19 mouse cellular contexts compared by ENCODE assay signal in the genomic region with DNA sequence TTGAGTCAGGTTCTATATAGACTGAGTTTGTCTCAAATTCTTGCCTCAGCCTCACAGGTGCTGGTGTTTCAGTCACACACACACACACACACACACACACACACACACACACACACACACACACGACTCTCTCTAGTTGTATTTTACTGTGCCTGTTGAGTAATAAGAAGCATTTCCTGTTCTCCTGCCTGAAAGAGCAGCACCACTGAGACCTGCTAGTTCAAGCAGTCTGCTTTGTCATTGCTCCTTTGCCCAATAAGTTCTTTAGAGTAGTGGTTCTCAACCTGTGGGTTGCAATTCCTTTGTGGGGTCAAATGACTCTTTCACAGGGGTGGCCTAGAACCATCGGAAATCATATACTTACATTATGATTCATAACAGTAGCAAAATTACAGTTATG. TPM values are rescaled to one million over a fixed set of nuclear protein-coding genes. Genes with fewer than 3 reads are reported as not detected.
A peak's percentile ranks its signal among the peaks of the same experiment; 100 is the strongest.
DNase-seq lines count a peak whose midpoint lies in the region; ATAC-seq and TF ChIP-seq lines count a peak whose summit lies in the region.
"Had no signal": no experiment of that assay in that cellular context is flagged by ENCODE, and none has a peak within 500 bp of the region (broad histone marks: within the 10 kb centered on the region; RNA-seq: fewer than 3 reads in every experiment).

No protein-coding gene starts in this region.

- TF ChIP-seq EP300 in stomach, postnatal 0 days (optimal IDR thresholded peaks at IDR 0.05) = no peak

- H3K27ac ChIP-seq in stomach, embryonic 16.5 days (ENCODE audit: low read length) = peak overlapping the region; percentile 39; the same call in 1 of the 2 replicates
- no peak overlapping the region for H3K27ac ChIP-seq in stomach, postnatal 0 days (replicated peaks)
- H3K27ac ChIP-seq in liver, embryonic 15.5 days (replicated peaks) = peak overlapping the region; percentile 66
- H3K27ac ChIP-seq in embryonic facial prominence, embryonic 10.5 days (replicated peaks) = no peak overlapping the region
- H3K27ac ChIP-seq: embryonic facial prominence, embryonic 13.5 days; heart, embryonic 10.5 days; hindbrain, postnatal 0 days; kidney, embryonic 15.5 days; limb, embryonic 15.5 days; macrophage; neural tube, embryonic 13.5 days had no signal

- H3K4me2 ChIP-seq in stomach, embryonic 16.5 days (ENCODE audit: low read depth, low read length) = no peak overlapping the region
- no peak overlapping the region for H3K4me2 ChIP-seq in stomach, postnatal 0 days (replicated peaks; ENCODE audit: low read depth)
- H3K4me2 ChIP-seq in liver, embryonic 15.5 days = peak overlapping the region; percentile 41; the same call in 1 of the 2 replicates
- H3K4me2 ChIP-seq: embryonic facial prominence, embryonic 13.5 days; kidney, embryonic 15.5 days; limb, embryonic 15.5 days; neural tube, embryonic 13.5 days had no signal

- no peak overlapping the region for H3K9ac ChIP-seq in stomach, embryonic 16.5 days (ENCODE audit: low read length)
- H3K9ac ChIP-seq in stomach, postnatal 0 days (ENCODE audit: low read length) = no peak overlapping the region
- no peak overlapping the region for H3K9ac ChIP-seq in liver, embryonic 15.5 days
- H3K9ac ChIP-seq: embryonic facial prominence, embryonic 13.5 days; kidney, embryonic 15.5 days; limb, embryonic 15.5 days; neural tube, embryonic 13.5 days had no signal

- no peaks in the 10 kb centered on the region for H3K36me3 ChIP-seq in stomach, embryonic 16.5 days (ENCODE audit: control insufficient read depth, insufficient read depth, low read length)
- H3K36me3 ChIP-seq in stomach, postnatal 0 days (ENCODE audit: control insufficient read depth, insufficient read depth, low read length) = no peaks in the 10 kb centered on the region
- H3K36me3 ChIP-seq in liver, embryonic 15.5 days (replicated peaks) = 0 out of 2 replicates have a peak, but pooled peaks cover 13% of the 10 kb centered on the region
- H3K36me3 ChIP-seq in splenic B cell, adult 2 months (ENCODE audit: control insufficient read depth, insufficient read depth, low read length, poor library complexity, severe bottlenecking) = no peaks in the 10 kb centered on the region
- peaks cover 16% of the 10 kb centered on the region for H3K36me3 ChIP-seq in embryonic facial prominence, embryonic 10.5 days (replicated peaks)
- H3K36me3 ChIP-seq: embryonic facial prominence, embryonic 13.5 days; heart, embryonic 10.5 days; kidney, embryonic 15.5 days; limb, embryonic 15.5 days; neural tube, embryonic 13.5 days had no signal

- H3K4me1 ChIP-seq in stomach, embryonic 16.5 days (ENCODE audit: control insufficient read depth, insufficient read depth, low read length) = peaks cover 3% of the 10 kb centered on the region
- no peaks in the 10 kb centered on the region for H3K4me1 ChIP-seq in stomach, postnatal 0 days (replicated peaks; ENCODE audit: control insufficient read depth, insufficient read depth)
- H3K4me1 ChIP-seq in liver, embryonic 15.5 days (replicated peaks) = peaks cover 32% of the 10 kb centered on the region
- H3K4me1 ChIP-seq in embryonic facial prominence, embryonic 10.5 days = no peaks in the 10 kb centered on the region
- H3K4me1 ChIP-seq: embryonic facial prominence, embryonic 13.5 days; kidney, embryonic 15.5 days; limb, embryonic 15.5 days; neural tube, embryonic 13.5 days had no signal

- no peak overlapping the region for H3K4me3 ChIP-seq in stomach, embryonic 16.5 days (replicated peaks; ENCODE audit: low read length)
- no peak overlapping the region for H3K4me3 ChIP-seq in stomach, postnatal 0 days (ENCODE audit: low read depth, low read length)
- no peak overlapping the region for H3K4me3 ChIP-seq in liver, embryonic 15.5 days (replicated peaks)
- H3K4me3 ChIP-seq in embryonic facial prominence, embryonic 10.5 days = no peak overlapping the region
- H3K4me3 ChIP-seq: embryonic facial prominence, embryonic 13.5 days; heart, embryonic 10.5 days; kidney, embryonic 15.5 days; limb, embryonic 15.5 days; neural tube, embryonic 13.5 days had no signal

- no peaks in the 10 kb centered on the region for H3K9me3 ChIP-seq in stomach, embryonic 16.5 days (replicated peaks; ENCODE audit: control insufficient read depth, low read length)
- no peaks in the 10 kb centered on the region for H3K9me3 ChIP-seq in stomach, postnatal 0 days (ENCODE audit: control insufficient read depth, low read length)
- H3K9me3 ChIP-seq in liver, embryonic 15.5 days (replicated peaks) = no peaks in the 10 kb centered on the region
- no peaks in the 10 kb centered on the region for H3K9me3 ChIP-seq in embryonic facial prominence, embryonic 10.5 days
- H3K9me3 ChIP-seq: embryonic facial prominence, embryonic 13.5 days; heart, embryonic 10.5 days; kidney, embryonic 15.5 days; limb, embryonic 15.5 days; neural tube, embryonic 13.5 days had no signal

- DNase-seq in stomach, postnatal 0 days (ENCODE audit: low spot score) = no peak
- peak; percentile 9 for DNase-seq in splenic B cell, adult 2 months (ENCODE audit: low read depth, low spot score)
- no peak for DNase-seq in embryonic facial prominence, embryonic 10.5 days (ENCODE audit: low spot score)
- DNase-seq in cerebellum, adult 11-12 months = no peak
- DNase-seq: cerebellum, postnatal 36 days; heart, postnatal 36 days; thymus, postnatal 14 days had no signal

- TF ChIP-seq CTCF in stomach, postnatal 0 days (IDR thresholded peaks at IDR 0.05; ENCODE audit: low read depth) = no peak

- no peaks in the 10 kb centered on the region for H3K27me3 ChIP-seq in stomach, embryonic 16.5 days (ENCODE audit: control insufficient read depth, insufficient read depth, low read length)
- H3K27me3 ChIP-seq in stomach, postnatal 0 days (ENCODE audit: control insufficient read depth, insufficient read depth, low read length) = no peaks in the 10 kb centered on the region
- H3K27me3 ChIP-seq in liver, embryonic 15.5 days = no peaks in the 10 kb centered on the region
- no peaks in the 10 kb centered on the region for H3K27me3 ChIP-seq in splenic B cell, adult 2 months (ENCODE audit: control insufficient read depth, insufficient read depth, low read length, poor library complexity, severe bottlenecking)
- no peaks in the 10 kb centered on the region for H3K27me3 ChIP-seq in embryonic facial prominence, embryonic 10.5 days (replicated peaks; ENCODE audit: low read depth, poor library complexity, severe bottlenecking)
- H3K27me3 ChIP-seq: embryonic facial prominence, embryonic 13.5 days; kidney, embryonic 15.5 days; limb, embryonic 15.5 days; neural tube, embryonic 13.5 days had no signal

- ATAC-seq in stomach, embryonic 16.5 days (ENCODE audit: insufficient read depth, low FRiP score) = no peak; the same call in 1 of the 2 replicates
- no peak for ATAC-seq in stomach, postnatal 0 days (ENCODE audit: low FRiP score, low TSS enrichment)
- ATAC-seq in granulocyte monocyte progenitor cell, adult 5-6 weeks (replicated peaks; ENCODE audit: poor library complexity, severe bottlenecking) = peak; percentile 95
- ATAC-seq in liver, embryonic 15.5 days (ENCODE audit: insufficient read depth) = peak; percentile 47
- ATAC-seq: forebrain, embryonic 14.5 days; hindbrain, postnatal 0 days; midbrain, embryonic 16.5 days had no signal

- WGBS in stomach, embryonic 16.5 days = 60% methylated on average over 2 of the region's 2 CpGs
- WGBS in stomach, postnatal 0 days = 57% methylated on average over 2 of the region's 2 CpGs
- 30% methylated on average over 2 of the region's 2 CpGs for WGBS in liver, embryonic 15.5 days (ENCODE audit: insufficient replicate concordance)
- 84% methylated on average over 2 of the region's 2 CpGs for WGBS in embryonic facial prominence, embryonic 10.5 days

RNA-seq across cellular contexts. Expression of gene Map2k4, which starts 47.7 kb away (rescaled TPM):
- 56.2 and 56.4 TPM in 2 replicates for polyA plus RNA-seq in stomach, embryonic 16.5 days (2015; fragmentation: Nextera tagmentation; extraction: Ambion mirVana)
- polyA plus RNA-seq in stomach, postnatal 0 days (2015; fragmentation: Nextera tagmentation; extraction: Ambion mirVana) = 44.9 and 47.1 TPM in 2 replicates
- 44.3 and 50.8 TPM in 2 replicates for total RNA-seq in granulocyte monocyte progenitor cell, adult 5-6 weeks (2014; fragmentation: Nextera tagmentation)
- total RNA-seq in granulocyte monocyte progenitor cell, adult 5-6 weeks (2017) = 31.2 and 31.4 TPM in 2 replicates
- polyA plus RNA-seq in liver, embryonic 15.5 days (2015; fragmentation: Nextera tagmentation; extraction: Ambion mirVana) = 32.1 and 33.3 TPM in 2 replicates
- polyA plus RNA-seq in embryonic facial prominence, embryonic 10.5 days (2016; fragmentation: Nextera tagmentation; extraction: Ambion mirVana) = 66.5 and 66.9 TPM in 2 replicates

Comparison
In these comparisons a context has a peak if more than half of its experiments do, and no peak if none do; other contexts are left out.
1. H3K27ac ChIP-seq: peak in stomach, embryonic 16.5 days (single experiment) and liver, embryonic 15.5 days (single experiment); none in stomach, postnatal 0 days (single experiment) and embryonic facial prominence, embryonic 10.5 days (single experiment).
2. ATAC-seq: peak in granulocyte monocyte progenitor cell, adult 5-6 weeks (single experiment) and liver, embryonic 15.5 days (single experiment); none in stomach, embryonic 16.5 days (single experiment) and stomach, postnatal 0 days (single experiment).